Mouse (Mus musculus) thymus, postnatal 10 days (tissue): Measurements from ENCODE around the gene Mapk10.
A peak's percentile ranks its signal among the peaks of the same experiment; 100 is the strongest.

ENCODE experiments used
- DNase-seq, 2 experiments: peaks; one replicate each; pipeline ENCODE4 v3.0.0; 2021; ENCODE audit warnings: low spot score in 2 of 2

Gene Mapk10

DNA sequence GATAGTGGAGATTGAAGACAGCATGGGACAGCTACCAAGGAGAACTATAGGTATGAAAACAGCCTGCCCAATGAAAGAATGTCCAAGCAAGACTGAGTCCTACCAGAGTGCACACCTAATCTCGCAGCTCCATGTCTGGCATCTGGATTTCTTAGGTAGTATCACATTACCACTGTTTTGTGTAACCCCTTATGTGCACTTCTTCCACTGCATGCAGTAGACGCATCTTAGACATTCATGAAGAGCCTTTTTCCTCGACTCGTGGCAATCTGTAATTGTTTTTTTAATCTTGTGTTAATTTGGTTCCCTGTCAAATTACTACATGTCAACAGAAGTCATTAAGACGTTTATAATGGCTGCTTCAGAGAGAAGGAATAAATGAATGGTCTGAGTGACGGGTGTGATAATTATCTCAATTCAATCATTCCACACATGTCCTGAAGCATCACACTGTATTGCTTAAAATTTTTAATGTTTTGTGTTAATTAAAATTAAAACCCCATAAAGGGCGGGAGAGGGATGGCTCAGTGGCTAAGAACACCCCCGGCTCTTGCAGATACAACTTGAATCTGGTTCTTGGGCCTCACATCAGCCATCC, 160.7 kb downstream of the Mapk10 start:
- no peak for DNase-seq

DNA sequence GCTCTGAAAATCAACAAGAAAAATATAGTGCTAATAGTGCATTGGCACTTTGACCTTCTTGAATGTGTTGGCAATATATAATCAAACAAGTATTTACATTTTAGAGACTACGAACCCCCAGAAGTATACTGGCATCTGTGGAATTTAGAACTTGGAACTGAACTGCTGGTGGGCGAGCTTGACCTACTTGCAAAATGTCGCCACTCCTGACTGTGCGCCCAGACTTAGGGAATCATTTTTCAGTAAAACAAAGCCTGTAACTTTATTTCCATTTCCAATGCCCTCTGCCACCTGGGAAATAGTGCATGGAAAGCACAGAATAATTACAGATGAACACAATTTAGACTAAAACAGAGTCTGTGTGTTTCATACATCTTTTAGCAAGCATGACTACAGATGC, 163.1 kb downstream of the Mapk10 start:
- no peak for DNase-seq

DNA sequence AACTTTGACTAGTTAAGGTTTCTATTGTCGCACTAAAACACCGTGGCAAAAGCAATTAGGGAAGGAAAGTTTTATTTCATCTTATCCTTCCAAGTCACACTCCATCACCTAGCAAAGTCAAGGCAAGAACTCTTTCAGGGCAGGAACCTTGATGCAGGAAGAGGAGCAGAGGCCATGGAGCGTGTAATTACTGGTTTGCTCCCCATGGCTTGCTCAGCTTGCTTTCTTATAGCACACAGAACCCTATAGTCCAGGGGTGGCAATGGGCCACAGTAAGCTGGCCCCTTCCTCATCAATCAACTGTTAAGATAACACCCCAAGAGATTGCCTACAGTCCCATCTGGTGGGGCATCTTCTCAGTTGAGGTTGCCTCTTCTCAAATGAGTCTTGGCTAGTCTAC, 173.4 kb downstream of the Mapk10 start:
- DNase-seq, result no peak

DNA sequence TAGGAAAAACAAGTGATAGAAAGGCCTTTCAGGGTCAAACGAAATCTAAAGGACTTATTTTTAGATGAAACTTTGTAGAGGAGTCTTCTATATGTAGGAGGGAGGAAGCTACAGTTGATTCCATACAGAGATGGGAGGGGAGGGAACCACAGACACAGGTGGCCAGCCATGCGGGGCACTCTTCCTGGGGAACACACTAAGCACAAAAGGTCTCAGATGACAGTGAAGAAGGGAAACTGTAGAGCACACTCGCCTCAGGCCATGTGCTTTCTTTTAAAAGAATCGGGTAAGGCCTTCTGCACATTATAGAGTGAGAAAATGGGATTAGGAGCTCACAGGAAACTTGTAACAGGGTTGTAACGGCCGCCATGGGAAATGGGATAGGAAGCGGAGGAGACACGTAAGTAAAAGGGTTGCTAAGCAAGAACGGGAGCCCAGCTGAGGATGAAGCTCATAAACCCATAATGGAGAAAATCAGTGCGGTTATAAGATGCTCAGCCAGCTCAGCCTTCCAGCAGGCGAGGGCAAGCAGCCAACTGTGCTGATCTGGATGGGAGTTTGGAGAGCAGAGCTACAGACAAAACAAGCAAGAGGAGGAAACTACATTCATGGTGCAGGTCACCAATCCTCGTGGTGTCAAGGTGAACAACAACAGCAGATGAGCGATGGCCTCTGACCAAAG, 182.1 kb downstream of the Mapk10 start:
- no peak for DNase-seq

DNA sequence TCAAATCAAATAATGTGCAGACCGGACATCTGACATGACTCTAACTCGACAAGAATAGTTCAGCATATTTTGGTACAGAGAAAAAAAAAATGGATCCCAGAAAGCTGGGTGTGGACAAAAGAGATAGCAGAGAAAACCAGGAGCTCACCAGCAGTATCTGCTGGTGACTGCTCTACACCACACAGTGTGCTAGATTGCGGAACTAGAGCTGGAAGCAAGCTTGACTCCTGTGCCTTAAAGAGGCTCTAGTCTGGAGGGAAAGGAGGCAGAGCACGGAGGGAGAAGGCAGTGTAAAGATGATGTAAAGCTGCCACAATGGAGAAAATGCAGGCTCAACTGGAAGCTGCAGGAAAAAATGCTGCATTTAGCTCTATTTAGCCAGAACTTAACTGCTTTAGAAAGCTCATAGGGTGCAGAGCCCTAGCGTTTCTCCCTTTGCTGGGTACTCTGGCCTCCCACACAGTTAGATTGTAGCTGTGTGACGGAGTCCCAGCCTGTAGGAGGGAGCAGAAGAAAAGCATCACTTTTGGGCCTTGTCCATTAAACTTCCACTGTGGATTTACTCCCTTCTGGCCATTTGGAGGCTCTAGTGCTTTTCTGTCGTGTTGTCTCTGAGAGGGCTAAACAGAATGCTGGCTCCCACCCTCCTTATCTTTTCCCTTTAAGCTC, 188.5 kb downstream of the Mapk10 start:
- no peak for DNase-seq

DNA sequence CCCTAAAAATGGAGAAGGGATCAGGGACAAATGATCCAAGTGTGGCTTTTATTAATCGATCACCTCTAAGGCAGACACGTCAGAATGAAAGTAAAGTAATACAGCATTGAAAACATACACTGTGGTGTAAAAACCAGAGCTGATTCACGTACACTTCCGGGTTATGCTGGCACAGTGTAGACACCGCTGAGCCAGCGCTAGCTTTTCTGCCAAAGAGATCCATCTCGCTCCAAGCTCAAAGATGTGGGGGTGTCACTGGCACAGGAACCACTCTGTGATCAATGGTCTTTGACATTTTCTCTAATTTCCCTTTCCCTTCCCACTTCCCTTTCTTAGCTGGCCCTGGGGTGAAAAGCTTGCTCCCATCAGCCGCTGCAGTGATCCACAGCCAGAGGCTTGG, 189.7 kb downstream of the Mapk10 start:
- DNase-seq, result no peak

DNA sequence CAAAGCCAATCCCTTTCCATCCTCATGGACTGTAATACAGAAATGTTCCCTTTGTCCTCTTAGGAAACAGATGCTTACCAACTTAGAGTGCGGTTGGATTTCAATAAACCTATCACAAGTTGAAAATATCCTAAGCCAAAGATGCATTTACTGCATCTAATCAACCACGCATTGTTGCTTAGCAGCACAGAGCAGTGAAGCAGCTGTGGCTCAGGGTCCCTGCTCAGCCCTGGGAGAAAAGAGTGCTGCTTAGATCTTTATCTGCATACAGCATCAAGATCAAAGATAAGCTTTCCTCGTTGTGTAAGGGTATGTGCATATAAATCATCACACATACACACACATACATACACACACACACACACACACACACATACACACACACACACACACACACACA, 190.2 kb downstream of the Mapk10 start:
- DNase-seq, result no peak

DNA sequence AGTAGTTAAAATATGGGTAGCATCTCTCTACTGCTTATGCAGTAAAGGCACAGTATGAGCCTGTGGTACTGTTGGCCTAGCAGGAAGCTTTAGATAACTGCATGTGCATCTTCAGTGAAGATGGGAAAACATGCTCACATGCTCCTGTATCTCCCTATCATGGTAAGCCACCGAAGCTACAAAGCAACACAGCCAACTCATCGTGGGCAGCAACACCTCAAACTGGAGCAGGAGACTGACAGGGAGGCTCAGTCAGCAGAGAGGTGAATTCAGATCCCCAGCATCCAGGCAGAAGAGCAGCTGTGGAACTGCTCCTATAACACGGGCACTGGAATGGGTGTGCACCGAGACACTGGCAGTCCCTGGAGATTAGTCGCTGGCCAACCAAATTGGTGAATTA, 191.0 kb downstream of the Mapk10 start:
- no peak for DNase-seq

DNA sequence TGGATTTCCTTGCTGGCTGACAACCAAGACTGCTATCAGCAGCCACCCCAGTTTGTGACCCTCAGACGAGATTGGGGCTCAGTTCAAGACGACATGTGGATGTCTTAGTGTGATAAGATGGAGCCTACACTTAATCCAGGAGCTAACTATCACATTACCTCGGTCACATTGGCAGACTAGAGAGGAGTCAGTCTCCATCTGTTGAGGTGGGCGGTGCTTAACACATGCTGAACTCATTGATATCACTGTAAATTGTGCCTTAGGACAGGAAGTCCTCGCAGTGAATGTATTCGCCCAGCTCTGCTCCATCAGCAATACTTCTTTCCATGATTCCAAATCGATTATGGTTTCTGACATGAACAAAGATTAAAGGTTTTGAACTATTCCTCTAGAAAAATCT, 193.5 kb downstream of the Mapk10 start:
- no peak for DNase-seq

DNA sequence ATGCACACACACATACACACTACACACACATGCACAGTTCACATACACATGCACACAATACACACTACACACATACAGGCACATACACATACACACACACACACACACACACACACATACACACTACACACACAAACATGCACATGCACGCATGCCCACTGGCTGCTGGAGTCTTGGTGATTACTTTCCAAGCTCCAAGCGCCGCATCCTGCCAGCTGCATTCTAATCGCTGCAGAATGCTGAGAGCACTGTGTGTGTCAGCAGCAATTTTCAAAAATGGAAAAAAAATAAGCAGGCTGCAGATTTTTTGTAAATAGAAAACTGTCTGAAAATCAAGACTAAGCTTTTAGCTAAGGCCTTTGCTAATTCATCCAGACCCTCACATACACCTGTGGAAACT, 196.8 kb downstream of the Mapk10 start:
- DNase-seq, result no peak

DNA sequence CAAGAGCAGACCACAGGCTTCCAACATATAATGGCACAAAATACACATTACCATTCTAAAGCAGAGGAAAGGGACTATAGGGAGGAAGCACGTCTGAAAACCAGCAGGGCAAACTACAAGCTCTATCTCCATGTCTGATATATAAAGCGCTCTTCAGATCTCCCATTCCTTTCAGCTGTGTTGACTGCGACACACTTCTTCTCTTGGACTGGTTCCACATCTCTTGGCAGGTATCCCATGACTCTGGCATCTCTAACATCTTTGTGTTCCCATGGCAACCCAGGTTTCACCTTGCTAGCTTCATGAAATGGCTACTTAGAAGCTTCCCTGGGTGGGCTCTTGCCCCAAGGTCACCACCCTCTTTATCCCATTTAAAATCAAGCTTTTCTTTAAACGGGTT, 202.2 kb downstream of the Mapk10 start:
- DNase-seq, result no peak

DNA sequence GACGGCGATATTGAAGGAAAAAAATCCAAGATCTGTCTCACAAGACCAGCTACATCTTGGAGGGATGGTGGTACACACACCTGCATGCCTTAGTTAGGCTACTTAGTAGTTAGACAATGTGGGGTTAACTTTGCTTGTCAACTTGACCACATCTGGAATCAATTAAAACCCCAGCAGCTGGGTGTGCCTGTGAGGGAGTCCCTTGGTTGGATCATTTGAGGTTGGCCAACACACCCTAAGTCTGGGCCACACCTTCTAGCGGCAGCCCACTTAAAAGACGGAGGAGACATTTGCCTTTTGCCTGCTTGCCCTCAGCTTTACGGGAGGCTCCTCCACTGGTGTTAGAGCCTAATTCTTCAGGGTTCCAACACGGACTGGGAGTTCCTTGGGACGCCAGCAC, 209.0 kb downstream of the Mapk10 start:
- no peak for DNase-seq

DNA sequence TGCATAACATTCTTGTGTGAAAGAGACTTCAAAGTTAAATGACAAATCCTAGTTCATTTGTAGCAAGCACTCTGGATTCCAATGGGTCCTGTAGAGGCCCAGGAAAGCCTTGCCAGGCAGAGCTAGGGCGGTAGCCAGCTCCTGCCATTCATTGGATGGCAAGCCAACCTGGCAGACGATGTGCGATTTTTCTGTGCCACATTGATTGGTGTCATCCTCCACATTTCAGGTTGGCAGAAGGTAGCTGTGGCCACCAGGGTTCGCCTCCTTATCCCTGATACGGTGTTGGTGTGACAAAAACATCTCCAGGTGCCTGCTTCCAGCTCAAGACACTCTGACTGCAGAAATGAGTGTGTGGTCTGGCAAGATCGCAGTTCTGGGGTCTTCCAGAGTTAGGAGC, 210.6 kb downstream of the Mapk10 start:
- no peak for DNase-seq

DNA sequence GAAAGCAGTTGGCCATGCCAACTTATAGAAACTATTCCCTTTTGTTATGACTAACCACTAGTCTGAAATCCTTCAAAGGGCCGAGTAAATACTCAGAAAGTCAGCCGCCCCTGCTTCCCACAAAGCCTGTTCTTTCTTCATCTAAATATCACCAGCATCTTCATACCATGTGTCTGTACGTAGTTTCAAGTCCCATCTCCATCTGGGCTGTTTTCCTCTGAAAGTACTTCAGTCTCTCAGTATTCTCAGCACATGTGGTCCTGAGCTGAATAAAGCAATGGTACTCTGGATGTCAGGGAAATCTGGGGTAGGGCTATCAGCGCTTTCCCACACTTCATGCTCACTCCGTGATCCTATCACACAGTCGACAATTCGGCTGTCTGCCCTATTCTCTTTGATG, 212.6 kb downstream of the Mapk10 start:
- DNase-seq, result no peak

DNA sequence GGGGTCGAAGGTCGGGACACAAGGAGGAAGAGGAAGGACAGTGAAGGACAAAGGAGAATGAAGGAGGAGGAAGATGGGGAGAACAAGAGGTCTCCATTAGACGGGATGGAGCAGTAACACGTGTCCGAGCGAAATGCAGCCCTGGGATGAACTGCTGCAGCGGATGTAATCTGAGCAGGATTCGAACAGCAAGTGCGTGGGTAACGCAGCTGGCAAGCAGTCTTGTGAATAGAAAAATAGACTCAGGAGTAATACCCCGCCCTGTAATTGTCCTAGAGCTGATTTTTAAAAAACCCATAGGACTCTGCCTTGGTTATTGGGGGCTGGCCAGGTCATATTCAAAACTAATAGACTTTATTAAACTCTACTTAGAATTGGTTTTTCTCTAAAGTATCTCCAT, 213.2 kb downstream of the Mapk10 start:
- no peak for DNase-seq

DNA sequence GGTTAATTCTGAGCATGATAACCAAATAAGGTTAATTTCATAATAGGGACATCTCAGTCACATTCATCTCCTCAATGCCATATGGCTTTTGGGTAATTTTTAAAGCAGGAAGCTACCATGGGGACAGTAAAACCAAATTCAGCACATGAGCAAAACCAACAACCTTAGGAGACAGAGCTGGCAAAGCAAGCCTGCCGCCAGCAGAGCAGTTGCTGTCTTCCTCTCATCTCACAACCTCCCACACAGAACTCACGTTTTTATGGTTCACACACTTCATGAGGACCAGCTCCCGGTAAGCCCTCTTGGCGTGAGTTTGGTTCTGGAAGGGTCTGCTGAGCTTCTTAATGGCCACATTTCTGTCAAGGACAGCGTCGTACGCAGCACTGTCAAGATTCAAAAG, 214.8 kb downstream of the Mapk10 start:
- no peak for DNase-seq

DNA sequence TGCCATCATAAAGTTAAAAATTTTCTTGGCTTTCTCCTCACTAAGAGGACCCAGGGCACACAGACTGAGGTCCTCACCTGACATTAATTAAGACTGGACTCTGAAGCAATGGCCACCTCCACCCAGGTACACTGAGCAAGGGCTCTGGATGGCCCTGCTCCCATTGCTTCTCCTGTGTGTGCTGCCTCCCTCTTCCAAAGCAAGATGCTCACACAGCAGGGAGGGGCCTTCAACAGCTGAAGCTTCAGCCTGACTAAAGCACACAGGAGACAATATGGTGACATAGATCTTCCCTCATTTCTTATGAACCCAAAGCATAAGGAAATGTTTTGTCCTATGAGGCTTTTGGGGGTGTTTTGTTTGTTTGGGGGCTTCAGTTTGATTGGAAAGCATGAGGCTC, 215.2 kb downstream of the Mapk10 start:
- DNase-seq, result no peak

DNA sequence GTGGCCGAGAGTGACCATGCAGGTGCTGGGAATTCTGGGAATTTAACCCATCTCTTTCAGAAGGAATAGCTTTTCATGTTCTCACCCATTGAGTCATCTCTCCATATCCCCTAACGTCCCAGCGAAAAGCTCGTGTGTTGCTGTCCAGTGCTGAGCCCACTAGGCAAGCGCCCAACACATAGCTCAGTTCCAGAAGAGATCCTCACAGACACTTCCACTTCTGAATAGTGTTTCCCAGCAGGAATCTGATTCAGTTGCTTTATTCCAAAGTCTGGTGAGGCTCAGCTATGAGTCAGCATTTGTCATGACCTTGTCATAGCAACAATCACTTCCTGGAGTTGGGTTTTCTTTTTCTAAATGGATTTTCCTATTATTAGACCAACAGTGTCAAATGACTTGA, 217.2 kb downstream of the Mapk10 start:
- DNase-seq, result no peak

DNA sequence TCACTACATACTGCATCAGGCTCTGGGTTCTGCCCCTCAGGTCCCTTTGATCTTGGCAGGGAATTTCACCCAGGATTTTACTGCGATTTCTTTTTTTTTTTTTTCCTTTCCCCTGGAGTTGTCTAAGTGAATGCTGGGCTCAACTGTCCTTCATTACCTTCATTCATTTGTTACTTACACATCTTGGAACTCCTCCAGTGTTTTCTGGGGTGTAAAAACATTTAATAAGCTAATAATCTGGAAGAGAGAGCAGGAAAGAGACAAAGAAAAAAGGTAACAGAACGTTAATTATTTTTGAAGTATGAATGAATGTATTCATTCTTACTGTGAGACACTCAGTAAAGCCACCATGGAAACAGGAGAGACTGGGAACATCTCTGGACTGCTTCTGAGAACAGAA, 219.4 kb downstream of the Mapk10 start:
- no peak for DNase-seq

DNA sequence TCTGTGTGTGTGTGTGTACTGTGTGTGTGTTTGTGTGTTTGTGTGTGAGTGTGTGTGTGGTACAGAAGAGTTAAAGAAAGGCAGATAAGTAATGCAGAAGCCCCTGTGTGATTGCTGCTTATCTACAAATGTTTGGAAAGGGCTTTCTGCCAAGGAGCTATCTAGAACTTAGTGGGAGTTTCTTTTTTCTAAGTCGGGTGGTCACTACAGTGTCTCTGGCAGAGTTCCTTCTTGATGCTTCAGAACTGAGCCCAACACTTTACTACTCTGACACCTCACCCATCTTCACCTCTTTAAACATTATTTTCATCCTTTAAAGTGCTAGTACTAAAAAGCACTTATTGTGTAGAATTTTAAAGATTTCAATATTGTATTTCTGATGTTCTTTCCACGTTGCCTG, 232.8 kb downstream of the Mapk10 start:
- no peak for DNase-seq

DNA sequence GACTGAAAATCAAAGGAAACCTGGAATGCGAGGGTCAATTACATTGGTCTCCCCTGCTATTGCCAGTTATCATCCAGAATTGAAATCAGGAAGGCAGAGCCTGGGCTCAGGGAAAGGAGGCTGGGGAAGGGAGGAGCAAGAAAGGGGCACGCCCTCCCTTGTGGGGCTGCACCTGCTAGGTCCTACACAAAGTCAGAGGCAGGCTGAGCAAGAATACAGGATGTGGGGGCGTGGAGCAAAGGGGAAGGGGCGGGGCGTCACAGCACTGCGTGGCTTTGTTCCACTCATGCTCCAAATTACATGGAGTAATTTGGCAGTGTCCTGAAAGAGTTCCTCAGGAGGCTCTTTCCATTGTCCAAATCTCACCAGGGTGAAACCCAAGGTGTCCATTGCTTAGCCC, 234.0 kb downstream of the Mapk10 start:
- peak in 1 of 2 experiments; percentile 5 for DNase-seq

DNA sequence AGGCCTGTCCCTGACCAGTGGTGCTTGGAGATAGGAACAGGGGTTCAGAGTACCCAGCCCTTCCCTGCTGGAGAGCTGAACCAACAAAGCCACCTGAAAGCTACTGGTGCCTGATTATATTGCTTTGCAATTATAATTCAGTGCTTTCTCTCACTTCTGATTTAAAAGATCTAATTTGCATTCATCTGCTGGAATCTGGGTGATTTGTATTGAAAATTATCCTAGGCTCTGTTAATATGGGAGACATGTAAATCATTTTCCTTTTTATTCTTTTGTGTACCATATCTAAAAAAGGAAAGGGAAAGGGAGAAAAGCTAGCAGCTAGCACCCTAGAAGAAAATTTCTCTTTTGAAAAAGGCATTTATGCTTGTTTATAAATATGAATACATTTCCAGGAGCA, 234.6 kb downstream of the Mapk10 start:
- DNase-seq, result no peak

DNA sequence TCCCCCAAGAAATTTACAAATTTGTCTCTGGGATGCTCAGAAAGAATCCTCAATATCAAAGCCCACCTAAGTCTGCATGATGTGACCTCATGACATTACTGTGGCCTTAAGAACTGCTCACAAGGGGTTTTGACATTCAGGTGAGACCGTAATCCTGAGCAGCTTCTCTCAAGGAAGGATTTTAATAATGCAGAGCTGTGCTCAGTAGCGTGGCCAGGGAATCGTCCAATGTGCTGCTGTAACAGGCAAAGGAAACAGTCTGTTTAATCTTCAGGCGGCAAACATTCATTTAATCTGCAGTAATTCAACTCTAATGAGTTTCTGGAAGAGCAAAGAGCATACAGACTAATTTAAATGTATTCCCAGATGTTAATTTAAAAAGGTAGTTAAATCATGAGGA, 236.7 kb downstream of the Mapk10 start:
- no peak for DNase-seq

DNA sequence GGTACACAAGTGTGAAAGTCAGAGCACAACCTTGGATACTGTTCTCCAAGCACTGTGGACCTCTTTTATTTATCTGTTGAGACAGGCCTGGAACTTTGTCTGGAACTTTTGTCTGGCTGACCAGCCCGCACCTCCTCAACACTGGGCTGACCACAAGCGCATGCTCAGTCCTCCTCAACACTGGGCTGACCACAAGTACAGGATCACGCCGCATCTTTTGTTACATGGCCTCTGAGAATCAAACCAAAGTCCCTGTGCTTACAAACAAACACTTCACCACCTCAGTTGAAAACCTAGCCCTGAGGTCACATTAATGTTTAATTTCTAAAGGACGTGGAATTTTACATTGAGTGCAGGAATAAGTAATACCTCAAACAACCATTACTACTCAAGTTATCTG, 246.7 kb downstream of the Mapk10 start:
- DNase-seq, result no peak
